ENCODE assay signal across 8 mouse cellular contexts in the genomic region with DNA sequence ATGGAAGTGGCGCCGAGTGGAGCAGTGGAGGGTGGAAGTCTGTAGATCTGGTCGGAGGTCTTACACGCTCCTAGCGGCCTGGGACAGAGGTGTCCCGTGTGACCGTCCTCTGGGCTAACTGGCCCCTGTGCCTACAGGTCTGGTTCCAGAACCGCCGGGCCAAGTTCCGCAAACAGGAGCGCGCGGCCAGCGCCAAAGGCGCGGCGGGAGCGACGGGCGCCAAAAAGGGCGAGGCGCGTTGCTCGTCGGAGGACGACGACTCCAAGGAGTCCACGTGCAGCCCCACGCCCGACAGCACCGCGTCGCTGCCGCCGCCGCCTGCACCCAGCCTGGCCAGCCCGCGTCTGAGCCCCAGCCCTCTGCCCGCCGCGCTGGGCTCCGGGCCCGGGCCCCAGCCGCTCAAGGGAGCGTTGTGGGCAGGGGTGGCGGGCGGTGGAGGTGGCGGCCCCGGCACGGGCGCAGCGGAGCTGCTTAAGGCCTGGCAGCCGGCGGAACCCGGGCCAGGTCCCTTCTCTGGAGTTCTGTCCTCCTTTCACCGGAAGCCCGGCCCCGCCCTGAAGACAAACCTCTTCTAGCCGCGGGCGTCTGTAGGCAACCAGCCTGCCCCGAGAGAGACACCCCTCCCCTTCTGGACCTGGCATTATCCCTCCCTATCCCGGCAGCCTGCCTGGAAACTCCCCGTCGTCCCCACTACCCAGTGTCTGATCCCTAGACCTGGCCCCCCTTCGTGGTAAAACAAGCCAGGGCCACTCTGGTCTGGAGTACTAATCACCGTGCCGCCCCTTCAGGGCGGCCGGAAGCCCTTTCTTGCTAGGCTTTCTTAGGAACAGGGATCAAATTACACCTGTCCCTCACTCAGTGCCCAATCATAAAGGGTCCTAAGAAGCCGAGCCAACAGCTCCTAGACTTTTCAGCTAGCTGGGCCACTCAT. TPM values are rescaled to one million over a fixed set of nuclear protein-coding genes. Genes with fewer than 3 reads are reported as not detected.
DNase-seq lines count a peak whose midpoint lies in the region; ATAC-seq and TF ChIP-seq lines count a peak whose summit lies in the region.

No protein-coding gene starts in this region.

- no peaks in the 10 kb centered on the region for H3K36me3 ChIP-seq in hindbrain, postnatal 0 days (ENCODE audit: insufficient read depth, low read length)
- peaks cover 13% of the 10 kb centered on the region for H3K36me3 ChIP-seq in liver, adult 2 months (ENCODE audit: control insufficient read depth, insufficient read depth, low read length)
- H3K36me3 ChIP-seq in midbrain, embryonic 15.5 days (replicated peaks) = no peaks in the 10 kb centered on the region

- peak overlapping the region; percentile 59 for H3K4me2 ChIP-seq in hindbrain, postnatal 0 days (ENCODE audit: low read depth, low read length)
- peak overlapping the region; percentile 60 for H3K4me2 ChIP-seq in midbrain, embryonic 15.5 days

- peaks cover 55% of the 10 kb centered on the region for H3K27me3 ChIP-seq in hindbrain, postnatal 0 days (ENCODE audit: insufficient read depth, low read length)
- H3K27me3 ChIP-seq in liver, adult 2 months (ENCODE audit: control insufficient read depth, insufficient read depth, low read length) = peaks cover 14% of the 10 kb centered on the region
- peaks cover 65% of the 10 kb centered on the region for H3K27me3 ChIP-seq in midbrain, embryonic 15.5 days (replicated peaks)

- no peak overlapping the region for H3K27ac ChIP-seq in hindbrain, postnatal 0 days
- no peak overlapping the region for H3K27ac ChIP-seq in liver, adult 2 months (replicated peaks; ENCODE audit: insufficient read depth, low read depth, low read length)
- H3K27ac ChIP-seq in midbrain, embryonic 15.5 days = no peak overlapping the region

- TF ChIP-seq POLR2A in liver, adult 2 months (IDR thresholded peaks at IDR 0.05; ENCODE audit: extremely low read depth, insufficient read depth, low read length) = no peak

- TF ChIP-seq CTCF in hindbrain, postnatal 0 days (IDR thresholded peaks at IDR 0.05; ENCODE audit: low read depth) = no peak
- TF ChIP-seq CTCF in liver, adult 2 months (IDR thresholded peaks at IDR 0.05; ENCODE audit: low read depth, low read length) = no peak

- no peak overlapping the region for H3K9ac ChIP-seq in hindbrain, postnatal 0 days (replicated peaks; ENCODE audit: low read length)
- H3K9ac ChIP-seq in liver, adult 2 months (ENCODE audit: low read depth, low read length) = peak overlapping the region; percentile 53
- 0 out of 2 replicates have a peak overlapping the region, but pooled peaks have one; percentile 13 for H3K9ac ChIP-seq in midbrain, embryonic 15.5 days

- peak; percentile 57 to 86 for DNase-seq in adrenal gland, adult (ENCODE audit: inconsistent age in 2 of 2, low spot score in 1 of 2)
- DNase-seq in adrenal gland, postnatal 4 days (ENCODE audit: low spot score in 2 of 2) = no peak
- DNase-seq in adrenal gland, postnatal 25 days = peak; percentile 59
- DNase-seq in gastrocnemius, postnatal 10 days = peak; percentile 59
- peak; percentile 43 for DNase-seq in hindbrain, postnatal 0 days (ENCODE audit: low spot score)
- DNase-seq in liver, adult 2 months (ENCODE audit: extremely low read depth, low read depth, low spot score) = peak; percentile 37
- DNase-seq in thymus, postnatal 4 days = peak; percentile 51

- WGBS in hindbrain, postnatal 0 days = 1% methylated on average over 67 of the region's 71 CpGs
- WGBS in liver, adult 2 months = 2% methylated on average over 67 of the region's 71 CpGs
- under 1% methylated on average over 67 of the region's 71 CpGs for WGBS in midbrain, embryonic 15.5 days

- ATAC-seq in hindbrain, postnatal 0 days = peak; percentile 53
- peak; percentile 59 for ATAC-seq in midbrain, embryonic 15.5 days (replicated peaks)

- H3K4me3 ChIP-seq in hindbrain, postnatal 0 days (ENCODE audit: low read length) = peak overlapping the region; percentile 36
- H3K4me3 ChIP-seq in liver, adult 2 months (ENCODE audit: insufficient read depth, low read depth, low read length) = peak overlapping the region; percentile 21; the same call in 1 of the 2 replicates
- peak overlapping the region; percentile 35 for H3K4me3 ChIP-seq in midbrain, embryonic 15.5 days

- H3K9me3 ChIP-seq in hindbrain, postnatal 0 days (ENCODE audit: low read length) = no peaks in the 10 kb centered on the region
- H3K9me3 ChIP-seq in midbrain, embryonic 15.5 days = no peaks in the 10 kb centered on the region

- peaks cover 8% of the 10 kb centered on the region for H3K4me1 ChIP-seq in hindbrain, postnatal 0 days (ENCODE audit: insufficient read depth, low read length)
- H3K4me1 ChIP-seq in liver, adult 2 months (ENCODE audit: control insufficient read depth, insufficient read depth, low read length) = peaks cover 6% of the 10 kb centered on the region; the same call in 1 of the 2 replicates
- peaks cover 35% of the 10 kb centered on the region for H3K4me1 ChIP-seq in midbrain, embryonic 15.5 days

- no peaks in the 10 kb centered on the region for H3K79me2 ChIP-seq in liver, adult 2 months (ENCODE audit: control insufficient read depth, insufficient read depth, low read length)

RNA-seq across cellular contexts. Expression of gene Phox2a, which starts 3.7 kb away (rescaled TPM):
- 10 to 100 TPM; 56.2 to 66.9 TPM for total RNA-seq in adrenal gland, postnatal 4 days (2021)
- total RNA-seq in adrenal gland, postnatal 25 days (2021) = 17.1 and 33.0 TPM in 2 replicates
- total RNA-seq in gastrocnemius, postnatal 10 days (2021) = under 1 TPM in 1 of 2 experiments, not detected in 1; 0.14 TPM
- 3.7 and 4.5 TPM in 2 replicates for total RNA-seq in hindbrain, postnatal 0 days (2014; rRNA removed)
- polyA plus RNA-seq in hindbrain, postnatal 0 days (2015; fragmentation: Nextera tagmentation; extraction: Ambion mirVana) = 2.0 and 2.1 TPM in 2 replicates
- total RNA-seq in liver, adult 2 months (2014; rRNA removed) = not detected in 2 replicates
- polyA plus RNA-seq in liver, adult 2 months (2012; rRNA removed) = not detected in 2 replicates
- 0.10 and 0.55 TPM in 2 replicates for polyA plus RNA-seq in midbrain, embryonic 15.5 days (2015; fragmentation: Nextera tagmentation; extraction: Ambion mirVana)

RNA-seq across cellular contexts. Expression of gene Inppl1, which starts 16.2 kb away (rescaled TPM):
- 100 to 1,000 TPM in 1 of 2 experiments, 10 to 100 TPM in 1; 89.5 to 100 TPM for total RNA-seq in adrenal gland, postnatal 4 days (2021)
- total RNA-seq in adrenal gland, postnatal 25 days (2021) = 101 and 110 TPM in 2 replicates
- total RNA-seq in gastrocnemius, postnatal 10 days (2021) = 10 to 100 TPM; 76.2 to 89.2 TPM
- 28.2 and 30.0 TPM in 2 replicates for total RNA-seq in hindbrain, postnatal 0 days (2014; rRNA removed)
- 10.3 and 14.3 TPM in 2 replicates for polyA plus RNA-seq in hindbrain, postnatal 0 days (2015; fragmentation: Nextera tagmentation; extraction: Ambion mirVana)
- total RNA-seq in liver, adult 2 months (2014; rRNA removed) = 10.9 and 13.5 TPM in 2 replicates
- 25.4 and 32.9 TPM in 2 replicates for polyA plus RNA-seq in liver, adult 2 months (2012; rRNA removed)
- polyA plus RNA-seq in midbrain, embryonic 15.5 days (2015; fragmentation: Nextera tagmentation; extraction: Ambion mirVana) = 11.5 and 14.9 TPM in 2 replicates

RNA-seq across cellular contexts. Expression of gene Folr2, which starts 35.2 kb away (rescaled TPM):
- 1 to 10 TPM; 2.8 to 3.0 TPM for total RNA-seq in adrenal gland, postnatal 4 days (2021)
- 1.5 TPM in 1 of 2 replicates, not detected in the other for total RNA-seq in adrenal gland, postnatal 25 days (2021)
- total RNA-seq in gastrocnemius, postnatal 10 days (2021) = 1 to 10 TPM; 4.2 to 6.0 TPM
- total RNA-seq in hindbrain, postnatal 0 days (2014; rRNA removed) = 1.8 and 7.1 TPM in 2 replicates
- polyA plus RNA-seq in hindbrain, postnatal 0 days (2015; fragmentation: Nextera tagmentation; extraction: Ambion mirVana) = 2.2 and 2.3 TPM in 2 replicates
- 19.7 and 37.4 TPM in 2 replicates for total RNA-seq in liver, adult 2 months (2014; rRNA removed)
- polyA plus RNA-seq in liver, adult 2 months (2012; rRNA removed) = 13.3 and 23.1 TPM in 2 replicates
- 2.3 and 2.8 TPM in 2 replicates for polyA plus RNA-seq in midbrain, embryonic 15.5 days (2015; fragmentation: Nextera tagmentation; extraction: Ambion mirVana)

RNA-seq across cellular contexts. Expression of gene Anapc15, which starts 41.7 kb away (rescaled TPM):
- total RNA-seq in adrenal gland, postnatal 4 days (2021) = 10 to 100 TPM; 34.3 to 35.5 TPM
- total RNA-seq in adrenal gland, postnatal 25 days (2021) = 26.7 and 41.7 TPM in 2 replicates
- 10 to 100 TPM; 23.1 to 23.8 TPM for total RNA-seq in gastrocnemius, postnatal 10 days (2021)
- total RNA-seq in hindbrain, postnatal 0 days (2014; rRNA removed) = 49.3 and 59.8 TPM in 2 replicates
- 65.1 and 67.3 TPM in 2 replicates for polyA plus RNA-seq in hindbrain, postnatal 0 days (2015; fragmentation: Nextera tagmentation; extraction: Ambion mirVana)
- 16.6 and 17.1 TPM in 2 replicates for total RNA-seq in liver, adult 2 months (2014; rRNA removed)
- 27.3 and 31.8 TPM in 2 replicates for polyA plus RNA-seq in liver, adult 2 months (2012; rRNA removed)
- 76.9 and 78.1 TPM in 2 replicates for polyA plus RNA-seq in midbrain, embryonic 15.5 days (2015; fragmentation: Nextera tagmentation; extraction: Ambion mirVana)

RNA-seq across cellular contexts. Expression of gene Folr1, which starts 48.8 kb away (rescaled TPM):
- total RNA-seq in adrenal gland, postnatal 4 days (2021) = 10 to 100 TPM in 1 of 2 experiments, 1 to 10 TPM in 1; 1.9 to 29.1 TPM
- 6.8 and 7.9 TPM in 2 replicates for total RNA-seq in adrenal gland, postnatal 25 days (2021)
- total RNA-seq in gastrocnemius, postnatal 10 days (2021) = 1 to 10 TPM; 1.7 to 2.4 TPM
- total RNA-seq in hindbrain, postnatal 0 days (2014; rRNA removed) = 19.3 and 28.8 TPM in 2 replicates
- polyA plus RNA-seq in hindbrain, postnatal 0 days (2015; fragmentation: Nextera tagmentation; extraction: Ambion mirVana) = 78.5 and 93.8 TPM in 2 replicates
- total RNA-seq in liver, adult 2 months (2014; rRNA removed) = 0.20 TPM in 1 of 2 replicates, not detected in the other
- 0.23 TPM in 1 of 2 replicates, not detected in the other for polyA plus RNA-seq in liver, adult 2 months (2012; rRNA removed)
- polyA plus RNA-seq in midbrain, embryonic 15.5 days (2015; fragmentation: Nextera tagmentation; extraction: Ambion mirVana) = 17.4 and 18.8 TPM in 2 replicates

Comparison
In these comparisons a context has a peak if more than half of its experiments do, and no peak if none do; other contexts are left out.
1. DNase-seq: peak in adrenal gland, adult (2 of 2), adrenal gland, postnatal 25 days (single experiment), gastrocnemius, postnatal 10 days (single experiment), hindbrain, postnatal 0 days (single experiment), liver, adult 2 months (single experiment) and thymus, postnatal 4 days (single experiment); none in adrenal gland, postnatal 4 days (0 of 2).
2. Peak in every context shown above with its lines, with median percentiles within 50 percentile points of each other: H3K4me3 ChIP-seq.